Mouse (Mus musculus) frontal cortex, adult (tissue): Measurements from ENCODE around the gene Gpr137.
"Not testable (repeated sequence)": the region's sequence is repeated elsewhere in the genome, so short reads cannot be mapped to it uniquely, and the experiment has no call there.

Source experiments
- ATAC-seq: cut with Nextera tagmentation; 2 replicates; pipeline ENCODE4 v1.9.2; 2017; ENCODE audit warnings: mild to moderate bottlenecking, moderate library complexity, mixed read lengths; ENCODE audit not compliant: low TSS enrichment

The Gpr137 gene

DNA sequence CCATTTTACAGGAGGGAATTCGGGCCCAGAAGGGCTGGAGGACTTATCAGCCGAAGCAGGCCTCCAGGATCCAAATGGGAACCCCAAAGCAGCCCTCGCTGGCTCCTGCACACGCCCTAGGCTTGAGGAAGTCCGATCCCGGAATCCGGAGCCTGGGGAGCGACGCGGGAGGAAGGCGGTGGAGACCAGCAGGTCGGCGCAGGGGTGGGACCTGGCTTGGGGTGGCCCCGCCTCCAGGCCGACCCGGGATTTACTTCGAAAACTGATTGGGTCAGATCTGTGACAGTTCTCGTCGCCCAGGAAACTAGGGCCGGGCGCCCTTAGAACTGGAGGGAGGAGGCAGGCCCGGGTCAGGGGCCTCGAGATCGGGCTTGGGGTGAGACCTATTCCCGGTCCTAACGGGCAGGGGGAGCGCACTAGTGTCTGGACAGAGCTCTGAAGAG is at the start of gene Gpr137:
Gene Gpr137 (minus strand): TSS at position 232 of the 443 bp plus-strand sequence.
- ATAC-seq = peak; percentile 58

DNA sequence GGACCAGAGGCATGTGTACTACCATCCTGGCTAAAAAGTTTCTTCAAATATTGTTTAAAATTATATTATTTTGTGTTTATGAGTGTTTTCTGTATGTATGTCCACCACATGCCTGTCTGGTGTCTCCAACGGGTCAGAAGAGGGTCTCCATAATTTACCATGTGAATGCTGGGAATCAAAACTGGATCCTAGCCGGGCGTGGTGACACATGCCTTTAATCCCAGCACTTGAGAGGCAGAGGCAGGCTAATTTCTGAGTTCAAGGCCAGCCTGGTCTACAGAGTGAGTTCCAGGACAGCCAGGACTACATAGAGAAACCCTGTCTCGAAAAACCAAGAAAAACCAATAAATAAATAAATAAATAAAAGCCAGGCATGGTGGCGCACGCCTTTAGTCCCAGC is 48.9 kb upstream of the Gpr137 start:
- not testable (repeated sequence) for ATAC-seq

GRCm38 (mm10) chr19:6990712-6991111 is 48.4 kb upstream of the Gpr137 start:
- no peak for ATAC-seq

DNA sequence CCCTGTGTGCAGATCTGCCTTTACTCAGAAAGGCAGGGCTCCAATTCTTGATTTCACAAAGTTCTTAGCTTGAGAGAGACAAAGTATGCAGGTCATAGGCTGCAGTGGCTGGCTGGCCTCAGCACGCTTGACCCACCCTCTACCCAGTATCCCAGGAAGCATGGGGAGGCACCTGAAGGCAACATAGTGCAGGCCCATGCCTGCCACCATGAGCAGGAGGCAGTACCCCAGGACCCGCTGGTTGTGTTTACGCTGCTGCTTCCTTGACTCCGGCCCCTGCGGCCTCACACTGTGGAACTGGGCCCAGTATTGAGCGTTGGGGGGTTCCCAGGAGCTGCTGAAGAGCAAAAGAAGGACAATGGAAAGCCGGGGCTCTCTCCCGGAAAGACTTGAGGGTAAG is 47.0 kb upstream of the Gpr137 start:
- no peak for ATAC-seq

GRCm38 (mm10) chr19:6987904-6988285 is 45.6 kb upstream of the Gpr137 start:
- ATAC-seq = no peak

GRCm38 (mm10) chr19:6987061-6987903 is 45.0 kb upstream of the Gpr137 start, which contains the start of gene Vegfb:
Gene Vegfb (minus strand): TSS chr19:6987651.
- peak; percentile 18; the same call in 1 of the 2 replicates for ATAC-seq

GRCm38 (mm10) chr19:6985951-6986708 is 43.9 kb upstream of the Gpr137 start:
- ATAC-seq = no peak

DNA sequence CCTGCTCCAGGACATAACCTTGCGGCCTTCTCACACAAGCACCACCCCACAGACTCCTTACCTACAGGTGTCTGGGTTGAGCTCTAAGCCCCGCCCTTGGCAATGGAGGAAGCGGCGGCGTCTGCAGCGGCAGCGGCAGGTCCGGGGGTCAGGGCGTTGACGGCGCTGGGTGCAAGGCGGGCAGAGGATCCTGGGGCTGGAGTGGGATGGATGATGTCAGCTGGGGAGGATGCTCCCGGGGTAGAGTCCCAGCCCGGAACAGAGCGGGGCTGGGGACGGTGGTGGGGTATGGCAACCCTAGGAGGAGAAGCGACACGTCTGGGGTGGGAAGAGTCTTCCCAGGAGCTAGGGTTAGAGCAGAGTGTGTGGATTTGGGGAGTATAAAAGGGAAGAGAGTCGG is 43.0 kb upstream of the Gpr137 start:
- no peak for ATAC-seq

GRCm38 (mm10) chr19:6983621-6984020 is 41.3 kb upstream of the Gpr137 start:
- no peak for ATAC-seq

DNA sequence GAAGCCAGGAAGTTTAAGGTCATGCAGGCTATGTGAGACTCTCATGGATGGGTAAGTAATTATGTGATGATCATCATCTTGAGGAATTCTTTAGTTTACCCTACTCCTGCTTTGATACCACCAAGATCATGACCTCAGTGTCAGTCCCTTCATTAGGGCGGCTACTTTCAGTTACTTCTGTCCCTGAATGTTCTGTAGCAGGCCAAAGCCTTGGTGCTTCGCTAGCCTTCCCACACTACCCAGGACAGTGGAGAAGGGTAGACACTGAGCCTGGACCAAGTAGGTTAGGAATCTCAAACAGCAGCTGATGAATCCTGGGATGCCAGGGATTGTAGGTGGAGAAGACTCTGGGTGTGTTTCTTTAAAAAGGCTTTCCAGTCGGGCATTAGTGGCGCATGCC is 39.2 kb upstream of the Gpr137 start:
- ATAC-seq = no peak

DNA sequence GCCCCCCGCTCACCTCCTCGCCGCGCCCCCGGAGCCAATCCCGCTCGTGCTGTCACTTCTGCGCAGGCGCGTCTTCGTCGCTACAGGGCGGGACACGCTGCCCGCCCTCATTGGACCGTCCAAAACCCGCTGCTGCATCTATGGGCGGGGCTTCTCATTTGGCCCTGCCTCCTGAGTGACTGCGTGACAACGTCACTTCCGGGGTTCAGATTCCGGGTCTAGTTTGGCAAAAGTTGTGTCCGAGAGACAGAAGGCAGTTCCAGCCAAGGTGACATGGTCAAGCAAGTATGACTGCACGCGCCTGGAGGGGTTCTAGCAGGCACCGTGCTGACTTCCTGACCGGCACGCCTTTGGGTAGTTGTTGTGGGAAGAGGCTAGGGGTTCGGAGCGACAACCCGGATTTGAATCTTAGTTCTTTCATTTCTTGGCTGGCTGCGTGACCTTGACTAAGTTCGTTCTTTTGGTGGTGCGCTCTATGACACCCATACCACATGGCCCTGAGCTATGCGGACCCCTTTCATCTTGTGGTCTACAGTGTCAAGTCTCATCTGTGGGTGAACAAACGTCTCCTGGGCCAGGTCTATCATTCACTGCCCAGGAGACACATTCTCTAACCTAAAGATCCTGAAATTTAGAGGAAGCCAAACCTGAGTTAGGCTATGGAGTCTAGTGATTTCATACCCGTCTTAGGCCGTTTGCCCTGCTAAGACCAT is 38.3 kb upstream of the Gpr137 start, which contains the start of gene Fkbp2:
Gene Fkbp2 (minus strand): TSS at position 121 of the 713 bp plus-strand sequence.
- peak; percentile 63 for ATAC-seq

GRCm38 (mm10) chr19:6979486-6980380 is 37.5 kb upstream of the Gpr137 start:
- peak; percentile 79 for ATAC-seq

DNA sequence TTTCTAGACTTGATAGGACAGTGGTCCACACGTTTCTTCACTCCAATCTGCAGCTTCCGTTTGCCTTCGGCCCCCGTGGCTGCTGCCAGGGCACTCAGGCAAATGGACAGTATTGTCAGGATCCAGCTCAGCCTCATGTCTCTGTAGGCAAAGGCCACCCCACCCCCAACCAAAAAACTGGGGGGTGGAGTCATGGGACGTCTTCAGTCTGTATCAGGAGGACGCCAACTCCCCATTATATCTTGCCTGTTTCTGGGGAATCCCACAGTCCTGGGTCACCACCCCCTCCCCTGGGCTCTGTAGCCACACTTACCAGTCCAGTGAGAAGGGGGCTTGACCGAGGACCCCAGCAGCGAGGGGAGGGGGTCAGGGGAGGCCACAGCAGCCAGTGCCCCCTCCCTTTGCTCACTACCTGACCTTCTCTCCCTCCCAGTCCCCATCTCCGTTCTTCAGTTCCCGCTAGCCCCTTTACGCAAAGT is 36.8 kb upstream of the Gpr137 start:
- ATAC-seq = no peak

DNA sequence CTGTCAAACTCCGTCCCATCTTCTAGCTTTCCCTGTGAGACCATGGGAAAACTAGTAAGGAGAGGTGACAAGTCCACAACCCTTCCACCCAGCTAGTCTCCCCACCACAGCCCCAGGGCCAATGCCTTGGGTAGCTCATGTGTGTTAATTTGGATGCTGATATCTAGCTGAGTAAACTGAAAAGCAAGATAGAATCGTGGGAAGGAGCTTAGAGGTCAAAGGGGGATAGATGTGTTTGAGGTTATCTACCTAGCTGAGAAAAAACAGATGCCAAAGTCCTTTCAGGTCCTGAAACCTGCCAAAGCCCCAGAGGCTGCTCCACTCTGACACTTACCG is 36.3 kb upstream of the Gpr137 start:
- no peak for ATAC-seq

GRCm38 (mm10) chr19:6977759-6978638 is 35.7 kb upstream of the Gpr137 start:
- ATAC-seq = no peak

DNA sequence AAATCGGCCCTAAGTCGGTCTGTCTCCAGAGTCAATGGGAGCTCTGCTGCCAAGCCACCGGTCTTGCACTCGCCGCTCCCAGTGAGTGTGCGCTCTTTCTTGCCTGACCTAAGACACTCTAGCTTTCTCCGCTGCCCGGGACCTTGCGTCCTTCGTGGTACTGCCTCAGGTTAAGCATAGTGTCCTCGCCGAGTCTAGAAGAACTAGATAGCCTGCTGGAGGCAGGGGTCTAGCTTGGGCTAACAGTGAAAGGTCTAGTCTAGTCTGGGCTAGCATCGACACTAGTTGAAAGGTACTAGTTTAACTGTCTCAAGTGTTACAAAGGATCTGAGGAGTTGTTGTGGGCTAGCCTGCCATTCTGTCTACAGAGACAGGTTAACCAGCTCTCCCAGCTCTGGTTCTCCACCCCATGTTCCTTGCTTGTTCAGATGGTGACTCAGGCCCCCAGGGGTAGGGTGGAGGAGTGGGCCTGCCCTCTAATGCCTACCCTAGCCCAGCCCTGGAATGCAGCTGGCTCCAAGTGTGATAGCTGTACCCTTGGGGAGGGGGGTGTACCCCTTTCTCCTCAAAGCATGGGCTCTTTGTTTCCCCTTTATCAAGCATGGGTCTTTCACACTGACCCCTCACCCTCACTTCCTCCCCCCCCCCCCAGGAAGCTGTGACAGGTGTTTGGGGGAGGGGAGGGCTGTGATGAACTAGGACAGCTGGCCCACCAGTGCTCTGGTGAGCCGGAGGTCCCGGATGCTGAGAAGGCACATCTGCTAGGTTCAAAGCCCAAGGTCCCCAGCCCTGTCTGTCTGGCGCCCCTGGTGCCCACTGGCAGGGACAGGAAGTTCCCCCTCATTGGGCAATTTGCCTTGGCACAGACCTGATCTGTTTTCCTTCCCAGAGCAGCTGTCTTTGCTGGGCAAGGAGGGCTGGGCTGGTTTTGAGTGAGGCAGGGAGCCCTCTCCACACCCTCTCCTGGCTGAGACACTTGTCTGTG is 33.5 kb upstream of the Gpr137 start, which contains the start of gene Plcb3:
Gene Plcb3 (minus strand): TSS at position 934 of the 985 bp plus-strand sequence.
- ATAC-seq = no peak

DNA sequence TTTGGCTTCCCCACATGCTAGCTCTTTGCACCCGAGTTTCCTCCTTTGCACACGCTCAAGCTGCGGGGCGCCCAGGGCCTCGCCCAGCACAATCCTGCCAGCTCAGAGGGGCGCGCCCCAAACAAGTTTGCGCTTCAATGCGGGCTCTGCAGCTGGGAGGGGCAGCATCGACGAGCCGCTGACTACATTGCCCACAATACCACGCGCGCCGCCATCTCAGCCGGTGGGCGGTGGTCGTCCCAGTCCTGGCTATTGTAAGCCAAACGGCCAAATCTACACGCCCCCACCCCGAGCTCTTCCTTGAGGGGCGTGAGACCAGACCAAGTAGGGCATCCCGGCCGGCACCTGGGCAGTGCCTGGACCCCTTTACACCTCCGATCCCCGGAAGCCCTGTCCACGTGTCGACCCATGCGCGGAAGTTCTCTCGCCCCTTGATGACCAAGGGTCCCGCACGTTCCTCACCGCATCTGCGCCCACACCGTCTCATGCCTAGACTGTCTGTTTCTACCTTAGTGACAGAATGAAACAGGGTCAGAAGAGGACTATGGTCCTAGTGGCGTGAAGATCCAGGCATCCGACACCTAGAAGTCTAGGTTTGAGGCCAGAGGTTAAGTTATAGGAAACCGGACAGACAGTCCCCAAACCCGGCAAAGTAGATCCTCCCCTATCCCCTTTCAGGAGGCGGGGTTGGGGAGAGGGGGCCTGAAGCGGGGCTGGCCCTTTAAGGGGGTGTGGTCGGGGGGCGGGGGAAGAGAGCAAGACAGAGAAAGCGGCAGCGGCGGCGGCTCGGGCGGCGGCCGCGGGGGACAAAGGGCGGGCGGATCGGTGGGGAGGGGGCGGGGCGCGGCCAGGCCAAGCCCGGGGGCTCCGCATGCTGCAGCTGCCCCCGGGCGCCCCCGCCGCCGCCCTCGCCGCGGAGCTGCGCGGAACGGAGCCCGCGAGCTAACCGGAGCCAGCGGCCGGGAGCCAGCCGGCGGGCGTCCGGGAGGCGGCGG is 32.2 kb upstream of the Gpr137 start, which contains the start of gene Ppp1r14b:
Gene Ppp1r14b (plus strand): TSS at position 758 of the 995 bp plus-strand sequence.
- peak; percentile 42; the same call in 1 of the 2 replicates for ATAC-seq
